Mouse (Mus musculus) heart, postnatal 0 days (tissue): Measurements from ENCODE around the gene Pdcl3.

Experiments
- CTCF ChIP-seq: IDR thresholded peaks from 2 replicates; pipeline ENCODE4 v1.5.1; 2016; ENCODE audit warnings: antibody characterized with exemption, control low read depth, low read depth
- EP300 ChIP-seq: IDR thresholded peaks from 2 replicates; pipeline ENCODE4 v1.6.1; 2016; ENCODE audit warnings: antibody characterized with exemption, low read depth

DNA sequence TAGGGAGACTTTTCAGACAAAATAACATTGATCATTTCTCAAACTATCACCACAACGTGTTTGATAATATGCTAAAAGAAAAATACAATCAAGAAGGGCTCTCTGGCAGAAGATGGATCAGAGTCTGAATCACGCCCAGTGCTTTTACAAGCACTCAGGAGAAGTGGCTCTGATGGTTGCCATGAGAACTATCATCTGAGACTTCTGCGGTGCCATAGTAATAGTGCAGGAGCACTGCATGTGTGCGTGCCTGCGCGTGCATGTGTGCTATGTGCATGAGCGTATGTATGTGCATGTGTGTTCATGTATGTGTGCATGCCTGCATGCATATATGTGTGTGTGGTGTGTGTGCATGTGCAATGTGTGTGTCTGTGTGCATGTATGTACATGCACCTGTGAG lies 43.8 kb downstream of the Pdcl3 start:
- no peak for TF ChIP-seq CTCF
- no peak for TF ChIP-seq EP300
